Mouse (Mus musculus): ENCODE data around the gene Aldh8a1.
A peak's percentile ranks its signal among the peaks of the same experiment; 100 is the strongest.

The Aldh8a1 gene

DNA sequence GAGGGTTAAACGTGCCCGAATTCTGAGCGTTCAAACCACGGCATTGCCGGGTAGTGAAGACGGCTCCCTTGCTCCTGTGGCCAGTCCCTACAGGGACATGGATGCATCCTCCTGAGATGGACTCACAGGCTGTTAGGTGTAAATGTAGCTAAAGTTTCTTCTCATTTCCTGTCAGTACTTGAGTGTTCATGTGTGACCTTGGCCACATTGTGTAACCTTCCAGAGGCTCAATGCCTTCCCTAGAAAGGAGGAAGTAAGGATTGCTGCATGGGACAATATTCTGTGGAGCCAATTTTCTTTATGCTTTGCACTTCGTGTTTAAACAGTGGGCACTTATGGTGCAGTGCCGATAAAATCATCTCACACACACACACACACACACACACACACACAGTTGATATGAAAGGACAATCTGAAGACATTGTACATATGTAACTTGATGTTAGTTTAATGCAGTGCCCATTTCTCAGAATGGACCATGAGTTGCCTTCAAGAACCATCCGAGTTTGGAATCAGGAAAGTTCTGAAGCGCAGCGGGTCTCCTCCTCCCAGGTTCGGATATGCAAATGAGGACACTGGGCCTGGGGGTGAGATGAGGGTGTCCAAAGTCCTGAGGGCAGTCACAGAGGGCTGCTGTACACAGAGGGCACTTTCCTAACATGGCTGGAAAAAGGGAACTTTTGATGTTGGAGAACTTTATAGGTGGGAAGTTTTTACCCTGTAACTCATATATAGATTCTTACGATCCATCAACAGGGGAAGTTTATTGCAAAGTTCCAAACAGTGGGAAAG is at the start of gene Aldh8a1:
Gene Aldh8a1, plus strand, starts transcription at position 610 of the 792 bp plus-strand sequence.
- DNase-seq (ENCODE audit: low spot score in 2 of 2): no peak

DNA sequence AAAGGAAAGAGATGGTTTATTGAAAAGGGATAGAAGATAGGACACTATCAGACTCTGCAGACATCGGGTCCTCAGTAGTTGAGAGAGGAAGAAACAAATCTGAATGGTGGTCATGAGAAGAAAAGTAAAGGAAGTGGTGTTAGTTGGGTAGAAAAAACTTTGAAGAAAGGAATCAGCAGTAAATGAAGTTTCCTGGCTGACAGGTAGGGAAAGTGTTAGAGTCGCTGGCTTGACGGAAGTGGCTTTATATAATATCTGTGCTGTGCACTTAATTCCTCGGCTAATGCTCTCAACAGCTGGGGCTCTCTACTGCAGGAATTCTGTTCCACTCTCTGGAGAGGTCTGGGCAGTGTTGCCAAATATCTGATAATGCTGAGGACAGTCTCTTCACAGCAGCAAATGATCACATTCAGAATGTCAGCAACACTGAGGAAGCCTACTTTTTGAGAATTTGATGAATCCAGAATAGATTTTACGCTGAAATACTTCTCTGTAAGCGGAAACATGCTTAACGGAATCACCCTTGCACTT is 49.4 kb upstream of the Aldh8a1 start:
- DNase-seq (ENCODE audit: low spot score in 2 of 2): no peak

DNA sequence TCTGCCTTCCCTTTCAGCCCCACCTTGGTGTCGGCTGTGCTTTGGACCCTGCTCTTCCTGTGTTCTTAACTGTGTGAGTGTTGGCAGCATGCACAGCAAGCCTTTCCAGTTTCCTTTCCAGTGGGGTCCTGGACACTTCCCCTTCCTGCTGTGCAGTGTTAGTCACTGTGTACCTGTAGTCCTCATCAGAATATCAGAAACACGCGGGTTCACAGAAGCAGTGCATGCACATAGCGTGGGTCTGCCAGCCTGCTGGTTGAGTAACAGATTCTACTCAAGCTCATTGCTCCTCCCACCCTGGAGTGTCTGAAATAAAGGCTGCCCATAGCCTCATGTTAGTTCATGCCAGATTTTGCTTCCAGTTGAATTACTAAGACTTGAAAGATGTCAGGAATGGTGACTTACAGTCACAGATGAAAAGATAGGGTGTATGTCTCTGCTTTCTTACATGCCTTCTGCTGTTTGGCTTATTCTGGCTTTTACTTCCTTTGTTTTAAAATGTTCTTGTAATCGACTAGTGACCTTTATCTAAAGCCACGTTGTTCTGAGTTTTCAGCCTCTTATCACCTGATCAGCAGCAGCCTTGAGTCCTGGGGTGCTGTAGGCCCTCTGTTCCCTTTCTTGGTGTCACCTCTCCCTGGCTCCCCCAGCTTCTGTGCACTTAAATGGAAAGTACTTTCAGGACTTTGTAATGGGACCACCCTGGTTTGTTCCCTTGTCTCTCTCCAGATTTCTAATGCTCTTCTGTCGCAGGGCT is 42.6 kb upstream of the Aldh8a1 start:
- DNase-seq (ENCODE audit: low spot score in 2 of 2): no peak

GRCm38 (mm10) chr10:21335534-21335933 is 41.6 kb upstream of the Aldh8a1 start:
- no peak for DNase-seq (ENCODE audit: low spot score in 2 of 2)

- no peak for DNase-seq (ENCODE audit: low spot score in 2 of 2)
These were observed 39.9 kb upstream of the Aldh8a1 start for GRCm38 (mm10) chr10:21337191-21337590.

DNA sequence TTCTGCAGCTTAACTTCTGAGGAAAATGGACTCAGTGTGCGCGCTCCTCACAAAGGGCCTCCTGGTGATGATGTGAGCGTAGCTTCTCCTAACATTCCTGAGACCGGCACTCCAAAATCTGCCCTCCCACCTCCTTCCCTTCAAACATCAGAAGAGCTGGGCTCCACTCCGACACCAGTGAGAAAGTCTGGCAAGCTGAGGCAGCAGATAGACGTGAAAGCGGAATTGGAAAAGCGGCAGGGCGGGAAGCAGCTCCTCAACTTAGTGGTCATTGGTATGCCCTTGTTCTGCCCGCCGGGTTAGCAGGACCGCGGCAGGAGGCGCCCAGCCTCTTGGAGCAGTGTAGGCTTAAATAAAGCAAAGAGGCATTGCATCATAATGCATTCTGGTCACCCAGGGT is 35.4 kb upstream of the Aldh8a1 start:
- no peak for DNase-seq (ENCODE audit: low spot score in 2 of 2)

DNA sequence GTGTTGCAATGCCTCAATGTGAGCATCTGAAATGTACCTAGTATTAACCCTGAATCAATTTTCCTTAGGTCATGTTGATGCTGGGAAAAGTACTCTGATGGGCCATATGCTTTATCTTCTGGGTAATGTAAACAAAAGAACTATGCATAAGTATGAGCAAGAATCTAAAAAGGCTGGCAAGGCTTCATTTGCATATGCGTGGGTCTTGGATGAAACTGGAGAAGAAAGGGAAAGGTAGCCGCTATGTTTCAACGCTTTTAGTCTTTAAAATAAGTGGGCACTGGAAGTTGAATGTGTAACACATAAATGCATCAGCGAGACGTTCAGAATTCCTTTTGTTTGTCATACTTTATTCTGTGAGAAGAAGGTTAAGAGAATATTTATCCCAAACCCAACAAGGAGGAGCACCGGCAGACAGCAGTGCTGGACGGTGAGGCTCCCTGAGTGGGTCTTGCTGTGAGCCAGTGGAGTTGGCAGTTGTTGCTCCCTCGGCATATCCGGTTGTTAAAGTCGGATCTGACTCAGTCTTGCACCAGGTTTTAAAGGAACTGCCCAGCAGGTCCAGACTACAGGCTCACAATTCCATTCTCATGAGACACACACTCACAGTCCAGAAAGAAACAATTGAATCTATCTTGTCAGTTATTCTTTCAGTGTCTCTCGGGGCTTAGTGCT is 34.6 kb upstream of the Aldh8a1 start:
- peak; percentile 25 to 35 for DNase-seq (ENCODE audit: low spot score in 2 of 2)

DNA sequence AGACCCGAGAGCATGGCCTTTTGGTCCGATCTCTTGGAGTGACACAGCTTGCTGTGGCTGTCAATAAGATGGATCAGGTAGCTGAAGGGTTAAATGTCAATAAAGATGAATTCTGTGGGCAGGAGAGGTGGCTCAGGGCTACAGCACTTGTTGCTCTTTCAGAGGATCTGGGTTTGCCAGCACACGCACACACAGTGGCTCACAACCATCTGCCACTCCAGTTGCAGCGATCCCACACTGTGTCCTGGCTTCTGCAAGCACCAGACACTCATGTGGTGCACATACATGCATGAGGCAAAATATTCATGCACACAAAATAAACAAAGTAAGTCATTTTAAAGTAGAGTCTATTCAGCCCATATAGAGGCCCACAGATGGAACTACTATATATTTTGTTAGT is 29.8 kb upstream of the Aldh8a1 start:
- DNase-seq (ENCODE audit: low spot score in 2 of 2): no peak

DNA sequence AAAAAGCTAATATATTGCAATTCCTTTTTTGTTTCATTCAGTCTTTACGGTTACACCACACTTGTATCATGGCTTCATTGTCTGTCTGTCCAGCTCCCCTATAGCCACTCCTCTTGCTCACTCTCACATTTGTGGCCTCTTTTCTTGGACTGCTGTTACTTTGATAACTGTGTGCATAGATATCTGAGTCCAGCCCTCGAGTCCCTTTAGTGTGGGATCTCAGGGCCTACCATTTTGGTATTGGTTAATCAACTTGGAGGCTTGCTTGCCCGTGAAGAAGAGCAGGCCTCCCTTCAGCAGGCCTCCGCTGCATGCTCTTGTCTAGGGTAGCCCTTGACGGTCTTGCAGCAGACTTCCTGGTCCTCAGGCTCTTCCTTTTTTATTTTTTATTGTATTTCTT is 27.6 kb upstream of the Aldh8a1 start:
- no peak for DNase-seq (ENCODE audit: low spot score in 2 of 2)

GRCm38 (mm10) chr10:21349946-21350345 is 27.1 kb upstream of the Aldh8a1 start:
- no peak for DNase-seq (ENCODE audit: low spot score in 2 of 2)

- no peak for DNase-seq (ENCODE audit: low spot score in 2 of 2)
These were observed 26.3 kb upstream of the Aldh8a1 start for GRCm38 (mm10) chr10:21350531-21351515.

GRCm38 (mm10) chr10:21351766-21352165 is 25.3 kb upstream of the Aldh8a1 start:
- no peak for DNase-seq (ENCODE audit: low spot score in 2 of 2)

DNA sequence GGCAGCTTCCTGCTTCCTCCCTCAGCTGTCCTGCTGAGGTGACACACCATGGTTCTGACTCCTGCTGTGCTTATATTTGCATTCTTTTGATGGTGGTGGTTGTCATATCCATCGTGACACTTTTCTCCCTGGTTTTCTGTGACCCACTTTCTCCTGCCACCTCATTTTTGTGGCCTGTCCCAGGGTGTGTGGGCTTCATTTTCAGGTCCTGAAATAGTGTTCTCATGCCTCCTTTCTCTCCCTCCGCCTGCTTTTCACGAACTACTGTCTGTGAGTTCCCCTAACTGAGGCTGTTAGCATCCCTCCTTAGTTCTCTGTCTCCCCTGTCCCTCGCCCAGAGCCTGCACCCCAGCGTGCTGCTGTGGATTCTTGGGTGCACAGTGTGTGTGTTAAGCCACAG is 23.2 kb upstream of the Aldh8a1 start:
- peak in 1 of 2 experiments; percentile 34 for DNase-seq (ENCODE audit: low spot score in 2 of 2)

DNA sequence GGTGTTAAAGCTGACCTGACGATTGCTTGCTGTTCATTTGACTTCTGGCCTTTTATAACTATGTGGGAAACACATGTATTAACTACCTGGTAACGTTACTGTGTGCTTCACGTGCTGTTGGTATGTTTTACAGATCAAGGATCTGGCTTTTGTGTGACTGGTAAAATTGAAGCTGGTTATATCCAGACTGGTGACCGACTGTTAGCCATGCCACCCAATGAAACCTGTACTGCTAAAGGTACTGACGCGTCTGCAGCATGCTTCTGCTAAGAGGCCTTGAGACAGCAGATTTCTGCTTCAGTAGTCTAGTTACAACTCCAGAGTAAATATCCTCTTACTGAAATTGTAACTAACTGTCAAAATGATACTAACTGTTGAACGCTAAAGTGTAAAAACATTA is 22.6 kb upstream of the Aldh8a1 start:
- no peak for DNase-seq (ENCODE audit: low spot score in 2 of 2)

GRCm38 (mm10) chr10:21357986-21358385 is 19.1 kb upstream of the Aldh8a1 start:
- no peak for DNase-seq (ENCODE audit: low spot score in 2 of 2)

GRCm38 (mm10) chr10:21359086-21359485 is 18.0 kb upstream of the Aldh8a1 start:
- DNase-seq (ENCODE audit: low spot score in 2 of 2): no peak

- DNase-seq (ENCODE audit: low spot score in 2 of 2): no peak
These were observed 15.2 kb upstream of the Aldh8a1 start for GRCm38 (mm10) chr10:21361871-21362270.

DNA sequence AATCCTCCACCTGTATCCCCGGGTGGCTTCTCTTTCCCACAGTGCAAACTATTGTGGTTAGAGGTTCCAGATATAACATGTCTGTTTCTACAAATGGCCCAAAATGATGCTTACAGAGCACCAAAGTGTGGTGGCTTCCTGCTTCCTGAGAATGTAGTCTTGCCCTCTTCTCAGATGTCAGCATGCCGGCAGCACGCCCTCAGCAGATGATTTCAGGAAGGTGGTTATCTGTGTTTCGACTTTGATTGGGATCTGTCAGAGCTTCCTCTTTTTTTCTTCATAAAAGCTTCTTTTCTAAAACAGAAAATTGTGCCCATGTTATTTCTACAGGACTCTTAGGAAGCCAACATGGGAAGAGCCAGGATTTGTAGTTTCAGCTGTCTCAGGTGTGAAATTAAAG is 13.8 kb upstream of the Aldh8a1 start:
- no peak for DNase-seq (ENCODE audit: low spot score in 2 of 2)

GRCm38 (mm10) chr10:21364946-21365345 is 12.1 kb upstream of the Aldh8a1 start:
- no peak for DNase-seq (ENCODE audit: low spot score in 2 of 2)

DNA sequence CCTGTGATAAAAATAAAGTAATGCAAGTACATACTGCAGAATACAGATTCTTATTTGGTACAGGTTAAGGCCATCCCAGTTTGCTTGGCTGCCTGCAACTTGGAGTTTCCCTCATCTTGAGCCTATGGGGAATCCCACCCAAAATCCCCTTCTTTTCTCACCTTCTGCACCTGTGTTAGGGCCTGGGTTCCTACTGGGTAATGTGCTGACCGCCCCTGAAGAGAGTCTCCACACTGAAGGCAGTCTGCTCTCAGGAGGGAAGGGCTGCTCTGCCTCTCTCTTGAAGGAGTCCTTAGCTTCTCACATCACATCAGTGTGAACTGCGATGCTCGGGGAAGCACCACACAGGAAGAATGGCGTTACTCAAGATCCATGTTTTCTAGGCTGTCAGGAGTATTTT is 11.2 kb upstream of the Aldh8a1 start:
- DNase-seq (ENCODE audit: low spot score in 2 of 2): no peak

DNA sequence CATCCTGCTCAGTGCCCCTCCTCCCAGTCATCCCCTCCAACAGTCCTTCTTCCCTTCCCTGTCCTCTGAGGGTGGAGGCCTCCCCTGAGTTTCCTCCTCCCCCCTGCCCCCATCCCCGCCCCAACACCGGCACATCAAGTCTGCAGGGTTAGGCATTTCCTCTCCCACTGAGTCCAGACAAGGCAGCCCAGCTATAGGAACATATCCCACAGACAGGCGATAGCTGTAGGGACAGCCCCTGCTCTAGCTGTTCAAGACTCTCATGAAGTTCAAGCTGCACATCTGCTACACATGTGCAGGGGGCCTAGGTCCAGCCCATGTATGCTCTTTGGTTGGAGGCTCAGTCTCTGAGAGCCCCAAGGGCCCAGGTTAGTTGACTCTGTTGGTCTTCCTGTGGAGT is 10.6 kb upstream of the Aldh8a1 start:
- DNase-seq (ENCODE audit: low spot score in 2 of 2): no peak

Measured in right cerebral cortex, adult 2 months (tissue).